Mouse (Mus musculus): ENCODE results near the gene Iqsec2.

DNA sequence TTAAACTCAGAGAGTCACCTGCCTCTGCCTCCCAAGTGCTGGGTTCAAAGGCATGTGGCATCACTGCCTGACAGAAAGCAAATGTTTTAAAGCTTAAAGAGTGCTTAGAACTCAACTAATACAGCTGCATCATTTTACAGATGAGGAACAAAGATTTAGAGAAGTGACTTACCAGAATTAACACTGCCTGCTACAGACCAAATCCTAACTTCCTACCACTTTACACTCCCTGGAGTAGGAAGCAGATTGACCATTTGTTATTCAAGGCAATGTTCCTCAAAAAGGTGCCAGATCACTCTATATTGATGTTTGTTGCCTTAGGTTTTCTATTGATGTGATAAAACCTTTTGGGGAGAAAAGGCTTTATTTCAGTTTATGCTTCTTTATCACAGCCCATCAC is 20.0 kb downstream of the Iqsec2 start:
- TF ChIP-seq POLR2A (IDR thresholded peaks at IDR 0.05; ENCODE audit: insufficient read depth, low read depth, low read length) (no peak), CTCF (IDR thresholded peaks at IDR 0.05) (no peak)

Data from heart, adult 2 months (tissue).